8 mouse cellular contexts compared by ENCODE assay signal in genomic region chr19:5636571-5637041, GRCm38 (mm10). TPM values are rescaled to one million over a fixed set of nuclear protein-coding genes. Genes with fewer than 3 reads are reported as not detected.
DNase-seq lines count a peak whose midpoint lies in the region; ATAC-seq and TF ChIP-seq lines count a peak whose summit lies in the region.

No protein-coding gene starts in this region.

- WGBS in kidney, embryonic 15.5 days, result 39% methylated on average over 12 of the region's 12 CpGs

- TF ChIP-seq CTCF in G1E (IDR thresholded peaks at IDR 0.05; ENCODE audit: low read depth, low read length), result no peak

- H3K4me1 ChIP-seq in G1E (ENCODE audit: insufficient read depth, low read depth, low read length), result peaks cover 48% of the 10 kb centered on the region
- H3K4me1 ChIP-seq in kidney, embryonic 15.5 days, result peaks cover 41% of the 10 kb centered on the region

- peaks cover 35% of the 10 kb centered on the region for H3K36me3 ChIP-seq in G1E (replicated peaks)
- peaks cover 32% of the 10 kb centered on the region for H3K36me3 ChIP-seq in kidney, embryonic 15.5 days

- H3K4me2 ChIP-seq in kidney, embryonic 15.5 days, result peak overlapping the region; percentile 93

- ATAC-seq in G1E (ENCODE audit: extremely low read depth, insufficient number of reproducible peaks, low FRiP score, poor library complexity, severe bottlenecking), result no peak
- ATAC-seq in kidney, embryonic 15.5 days (replicated peaks; ENCODE audit: low FRiP score), result peak; percentile 20; the same call in 1 of the 2 replicates

- H3K9ac ChIP-seq in kidney, embryonic 15.5 days, result peak overlapping the region; percentile 80

- no peaks in the 10 kb centered on the region for H3K27me3 ChIP-seq in G1E (ENCODE audit: insufficient read depth, low read length)
- no peaks in the 10 kb centered on the region for H3K27me3 ChIP-seq in kidney, embryonic 15.5 days

- no peaks in the 10 kb centered on the region for H3K9me3 ChIP-seq in G1E (replicated peaks)
- no peaks in the 10 kb centered on the region for H3K9me3 ChIP-seq in kidney, embryonic 15.5 days (replicated peaks)

- H3K27ac ChIP-seq in kidney, embryonic 15.5 days, result peak overlapping the region; percentile 93

- peak overlapping the region; percentile 85 for H3K4me3 ChIP-seq in G1E (ENCODE audit: low read depth, low read length)
- H3K4me3 ChIP-seq in kidney, embryonic 15.5 days (replicated peaks), result peak overlapping the region; percentile 89

- peak; percentile 43 for DNase-seq in adrenal gland, postnatal 10 days
- no peak for DNase-seq in adrenal gland, postnatal 14 days
- no peak for DNase-seq in G1E (ENCODE audit: low spot score)
- peak; percentile 74 to 76 for DNase-seq in heart, adult 18-20 months
- DNase-seq in lung, postnatal 36 days, result peak; percentile 67
- peak; percentile 52 for DNase-seq in testis, postnatal 10 days (ENCODE audit: low spot score)
- no peak for DNase-seq in adrenal gland, adult 18-20 months (ENCODE audit: low spot score in 2 of 2)

RNA-seq across cellular contexts. Expression of gene Rela, which starts 0.7 kb away (rescaled TPM):
- 10 to 100 TPM; 54.1 to 55.7 TPM for total RNA-seq in adrenal gland, postnatal 10 days (2021)
- total RNA-seq in adrenal gland, postnatal 14 days (2021), result 60.7 and 65.1 TPM in 2 replicates
- total RNA-seq in G1E (2014; fragmentation: Nextera tagmentation) (43.2 and 60.7 TPM in 2 replicates), G1E (2017) (33.0 and 37.9 TPM in 2 replicates)
- 77.0 and 108 TPM in 2 replicates for polyA plus RNA-seq in G1E (2012)
- total RNA-seq in heart, adult 18-20 months (2021), result 10 to 100 TPM; 25.4 to 30.2 TPM
- 47.3 and 52.4 TPM in 2 replicates for polyA plus RNA-seq in kidney, embryonic 15.5 days (2015; fragmentation: Nextera tagmentation; extraction: Ambion mirVana)
- 10 to 100 TPM; 79.6 to 90.2 TPM for total RNA-seq in adrenal gland, adult 18-20 months (2021)

RNA-seq across cellular contexts. Expression of gene Kat5, which starts 26.6 kb away (rescaled TPM):
- 10 to 100 TPM; 49.9 to 52.2 TPM for total RNA-seq in adrenal gland, postnatal 10 days (2021)
- 54.8 and 62.0 TPM in 2 replicates for total RNA-seq in adrenal gland, postnatal 14 days (2021)
- total RNA-seq in G1E (2014; fragmentation: Nextera tagmentation) (40.1 and 43.0 TPM in 2 replicates), G1E (2017) (100 and 106 TPM in 2 replicates)
- polyA plus RNA-seq in G1E (2012), result 81.9 and 86.0 TPM in 2 replicates
- total RNA-seq in heart, adult 18-20 months (2021), result 10 to 100 TPM; 20.5 to 31.3 TPM
- 53.5 and 58.8 TPM in 2 replicates for polyA plus RNA-seq in kidney, embryonic 15.5 days (2015; fragmentation: Nextera tagmentation; extraction: Ambion mirVana)
- 10 to 100 TPM; 67.8 to 69.3 TPM for total RNA-seq in adrenal gland, adult 18-20 months (2021)

RNA-seq across cellular contexts. Expression of gene Sipa1, which starts 26.9 kb away (rescaled TPM):
- 10 to 100 TPM; 52.5 to 68.0 TPM for total RNA-seq in adrenal gland, postnatal 10 days (2021)
- 56.4 and 64.0 TPM in 2 replicates for total RNA-seq in adrenal gland, postnatal 14 days (2021)
- total RNA-seq in G1E (2014; fragmentation: Nextera tagmentation) (14.9 and 33.7 TPM in 2 replicates), G1E (2017) (10.3 and 13.5 TPM in 2 replicates)
- polyA plus RNA-seq in G1E (2012), result 88.4 and 107 TPM in 2 replicates
- 10 to 100 TPM; 20.3 to 24.1 TPM for total RNA-seq in heart, adult 18-20 months (2021)
- polyA plus RNA-seq in kidney, embryonic 15.5 days (2015; fragmentation: Nextera tagmentation; extraction: Ambion mirVana), result 30.8 and 39.8 TPM in 2 replicates
- 10 to 100 TPM; 41.1 to 45.6 TPM for total RNA-seq in adrenal gland, adult 18-20 months (2021)

RNA-seq across cellular contexts. Expression of gene Rnaseh2c, which starts 34.9 kb away (rescaled TPM):
- 100 to 1,000 TPM in 1 of 2 experiments, 10 to 100 TPM in 1; 98.8 to 108 TPM for total RNA-seq in adrenal gland, postnatal 10 days (2021)
- 106 and 113 TPM in 2 replicates for total RNA-seq in adrenal gland, postnatal 14 days (2021)
- total RNA-seq in G1E (2014; fragmentation: Nextera tagmentation) (19.7 and 30.8 TPM in 2 replicates), G1E (2017) (75.5 and 103 TPM in 2 replicates)
- 277 and 315 TPM in 2 replicates for polyA plus RNA-seq in G1E (2012)
- total RNA-seq in heart, adult 18-20 months (2021), result 10 to 100 TPM; 56.5 to 59.3 TPM
- 158 and 163 TPM in 2 replicates for polyA plus RNA-seq in kidney, embryonic 15.5 days (2015; fragmentation: Nextera tagmentation; extraction: Ambion mirVana)
- total RNA-seq in adrenal gland, adult 18-20 months (2021), result 100 to 1,000 TPM; 108 to 113 TPM

RNA-seq across cellular contexts. Expression of gene Map3k11, which starts 51.9 kb away (rescaled TPM):
- 10 to 100 TPM; 49.2 to 50.6 TPM for total RNA-seq in adrenal gland, postnatal 10 days (2021)
- total RNA-seq in adrenal gland, postnatal 14 days (2021), result 50.4 and 51.2 TPM in 2 replicates
- total RNA-seq in G1E (2014; fragmentation: Nextera tagmentation) (18.3 and 23.3 TPM in 2 replicates), G1E (2017) (22.2 and 22.8 TPM in 2 replicates)
- polyA plus RNA-seq in G1E (2012), result 145 and 163 TPM in 2 replicates
- 10 to 100 TPM; 21.5 to 25.2 TPM for total RNA-seq in heart, adult 18-20 months (2021)
- 42.6 and 43.2 TPM in 2 replicates for polyA plus RNA-seq in kidney, embryonic 15.5 days (2015; fragmentation: Nextera tagmentation; extraction: Ambion mirVana)
- total RNA-seq in adrenal gland, adult 18-20 months (2021), result 10 to 100 TPM; 36.9 to 45.8 TPM

Comparison
In these comparisons a context has a peak if more than half of its experiments do, and no peak if none do; other contexts are left out.
1. DNase-seq: peak in adrenal gland, postnatal 10 days (single experiment), heart, adult 18-20 months (2 of 2), lung, postnatal 36 days (single experiment) and testis, postnatal 10 days (single experiment); none in adrenal gland, postnatal 14 days (single experiment), G1E (single experiment) and adrenal gland, adult 18-20 months (0 of 2).